Comparison of ENCODE assay signal across 8 mouse cellular contexts in the genomic region with DNA sequence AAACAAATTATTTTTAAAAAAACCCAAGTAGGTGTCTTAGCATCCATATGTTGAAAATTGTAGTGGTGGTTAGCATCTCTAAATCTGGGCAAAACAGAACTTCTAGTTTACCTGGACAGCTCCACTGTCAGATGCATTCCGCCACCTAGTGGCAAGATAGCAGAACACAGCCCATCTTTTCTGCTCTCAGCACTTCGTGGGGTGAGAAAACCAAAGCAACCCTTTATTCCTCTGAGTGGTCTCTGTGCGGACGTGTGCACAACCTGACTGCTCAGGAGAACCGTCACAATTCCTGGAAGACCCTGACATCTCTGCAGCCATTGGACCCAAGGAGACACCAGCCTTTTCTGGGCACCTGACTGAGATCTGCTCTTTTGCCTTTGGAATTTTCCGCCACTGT. TPM values are rescaled to one million over a fixed set of nuclear protein-coding genes. Genes with fewer than 3 reads are reported as not detected.
A peak's percentile ranks its signal among the peaks of the same experiment; 100 is the strongest.
DNase-seq lines count a peak whose midpoint lies in the region; ATAC-seq and TF ChIP-seq lines count a peak whose summit lies in the region.

No protein-coding gene starts in this region.

- peak; percentile 64 to 71 for DNase-seq in right cerebral cortex, adult 2 months (ENCODE audit: low spot score in 2 of 2)
- DNase-seq in right cerebral cortex, postnatal 36 days (ENCODE audit: low spot score in 2 of 2), result no peak
- DNase-seq in adrenal gland, postnatal 14 days, result peak; percentile 67
- DNase-seq in embryo, embryonic 9.5 days (ENCODE audit: extremely low spot score), result peak; percentile 52
- peak; percentile 28 to 72 for DNase-seq in kidney, postnatal 36 days
- peak; percentile 59 for DNase-seq in mesoderm, embryonic 11.5 days (ENCODE audit: low read depth, low spot score)
- peak; percentile 43 for DNase-seq in stomach, postnatal 0 days (ENCODE audit: low spot score)
- DNase-seq in urinary bladder, postnatal 4 days (ENCODE audit: low spot score in 2 of 2), result no peak

- peak; percentile 89 for TF ChIP-seq CTCF in stomach, postnatal 0 days (IDR thresholded peaks at IDR 0.05; ENCODE audit: low read depth)

- 29% methylated on average over 6 of the region's 6 CpGs for WGBS in stomach, postnatal 0 days

- no peaks in the 10 kb centered on the region for H3K4me1 ChIP-seq in stomach, postnatal 0 days (replicated peaks; ENCODE audit: control insufficient read depth, insufficient read depth)

- H3K36me3 ChIP-seq in stomach, postnatal 0 days (ENCODE audit: control insufficient read depth, insufficient read depth, low read length), result no peaks in the 10 kb centered on the region; the same call in 1 of the 2 replicates

- TF ChIP-seq EP300 in stomach, postnatal 0 days (optimal IDR thresholded peaks at IDR 0.05), result no peak

- H3K27ac ChIP-seq in stomach, postnatal 0 days (replicated peaks), result no peak overlapping the region

- H3K4me2 ChIP-seq in stomach, postnatal 0 days (replicated peaks; ENCODE audit: low read depth), result no peak overlapping the region

- peak; percentile 48; the same call in 1 of the 2 replicates for ATAC-seq in stomach, postnatal 0 days (ENCODE audit: low FRiP score, low TSS enrichment)

- no peaks in the 10 kb centered on the region for H3K27me3 ChIP-seq in stomach, postnatal 0 days (ENCODE audit: control insufficient read depth, insufficient read depth, low read length)

- H3K9ac ChIP-seq in stomach, postnatal 0 days (ENCODE audit: low read length), result no peak overlapping the region

- H3K9me3 ChIP-seq in stomach, postnatal 0 days (ENCODE audit: control insufficient read depth, low read length), result no peaks in the 10 kb centered on the region

- no peak overlapping the region for H3K4me3 ChIP-seq in stomach, postnatal 0 days (ENCODE audit: low read depth, low read length)

RNA-seq across cellular contexts. Expression of a gene that starts 13.4 kb away (rescaled TPM):
- 67.3 and 107 TPM in 2 replicates for total RNA-seq in adrenal gland, postnatal 14 days (2021)
- 27.8 and 31.3 TPM in 2 replicates for polyA plus RNA-seq in stomach, postnatal 0 days (2015; fragmentation: Nextera tagmentation; extraction: Ambion mirVana)

Comparison
In these comparisons a context has a peak if more than half of its experiments do, and no peak if none do; other contexts are left out.
1. DNase-seq: peak in right cerebral cortex, adult 2 months (2 of 2), adrenal gland, postnatal 14 days (single experiment), embryo, embryonic 9.5 days (single experiment), kidney, postnatal 36 days (2 of 2), mesoderm, embryonic 11.5 days (single experiment) and stomach, postnatal 0 days (single experiment); none in right cerebral cortex, postnatal 36 days (0 of 2) and urinary bladder, postnatal 4 days (0 of 2).